Mouse (Mus musculus): ENCODE data around the gene Ate1.

- TF ChIP-seq TAL1 (IDR thresholded peaks at IDR 0.05; ENCODE audit: low read length) = no peak
- TF ChIP-seq GATA1 (IDR thresholded peaks at IDR 0.05; ENCODE audit: low read length) = no peak
These were observed 139.3 kb downstream of the Ate1 start for GRCm38 (mm10) chr7:130380769-130381355.
